In genomic region chr4:46690565-46690964, GRCm38 (mm10) we compare ENCODE assay signal across 17 mouse cellular contexts. TPM values are rescaled to one million over a fixed set of nuclear protein-coding genes. Genes with fewer than 3 reads are reported as not detected.
DNase-seq lines count a peak whose midpoint lies in the region; ATAC-seq and TF ChIP-seq lines count a peak whose summit lies in the region.
"Had no signal": no experiment of that assay in that cellular context is flagged by ENCODE, and none has a peak within 500 bp of the region (broad histone marks: within the 10 kb centered on the region; RNA-seq: fewer than 3 reads in every experiment).

No protein-coding gene starts in this region.

- no peak for ATAC-seq in inflammation-experienced regulatory T-cells, adult 6 months
- ATAC-seq: intestine, postnatal 0 days; liver, postnatal 0 days had no signal

- DNase-seq in layer of hippocampus, adult 2 months (ENCODE audit: low spot score in 2 of 2) = no peak
- DNase-seq in layer of hippocampus, postnatal 10 days (ENCODE audit: low spot score in 2 of 2) = no peak
- DNase-seq in brain, embryonic 14.5 days (ENCODE audit: low read depth) = peak; percentile 25
- DNase-seq in cerebellum, adult 11-12 months = peak; percentile 95
- DNase-seq in cerebellum, postnatal 14 days = peak; percentile 88 to 89
- no peak for DNase-seq in heart, adult 11 months
- DNase-seq: adrenal gland, adult 2 months; gastrocnemius, postnatal 36 days; layer of hippocampus, postnatal 36 days; liver, postnatal 0 days; thymus, postnatal 14 days had no signal

- no peak for TF ChIP-seq CTCF in layer of hippocampus, adult 2 months (conservative IDR thresholded peaks at IDR 0.05)
- TF ChIP-seq CTCF in brain, embryonic 14.5 days (IDR thresholded peaks at IDR 0.05; ENCODE audit: borderline replicate concordance, extremely low read depth, insufficient read depth, insufficient read length) = no peak

- TF ChIP-seq POLR2A in brain, embryonic 14.5 days (IDR thresholded peaks at IDR 0.05; ENCODE audit: borderline replicate concordance, extremely low read depth, insufficient read depth, insufficient read length, poor library complexity, severe bottlenecking) = no peak

- H3K27ac ChIP-seq in layer of hippocampus, adult 2 months = peak overlapping the region; percentile 73
- H3K27ac ChIP-seq: forebrain, embryonic 12.5 days; heart, embryonic 10.5 days; limb, embryonic 10.5 days; neural tube, embryonic 12.5 days had no signal

- no peak overlapping the region for H3K4me3 ChIP-seq in layer of hippocampus, adult 2 months
- H3K4me3 ChIP-seq: forebrain, embryonic 12.5 days; heart, embryonic 10.5 days; limb, embryonic 10.5 days; neural tube, embryonic 12.5 days had no signal

RNA-seq across cellular contexts. Expression of gene Tbc1d2, which starts 40.6 kb away (rescaled TPM):
- 1 to 10 TPM; 2.6 to 3.1 TPM for total RNA-seq in layer of hippocampus, adult 2 months (2021)
- 1 to 10 TPM; 2.5 to 2.9 TPM for total RNA-seq in layer of hippocampus, postnatal 10 days (2021)
- polyA plus RNA-seq in brain, embryonic 14.5 days (2012; rRNA removed) = 1.3 and 1.4 TPM in 2 replicates
- polyA plus RNA-seq in inflammation-experienced regulatory T-cells, adult 6 months (2017; shearing (Covaris generic)) = 1 to 10 TPM in 1 of 3 experiments, under 1 TPM in 2; 0.12 to 1.3 (median 0.34) TPM

Comparison
In these comparisons a context has a peak if more than half of its experiments do, and no peak if none do; other contexts are left out.
1. DNase-seq: peak in brain, embryonic 14.5 days (single experiment), cerebellum, adult 11-12 months (single experiment) and cerebellum, postnatal 14 days (2 of 2); none in layer of hippocampus, adult 2 months (0 of 2), layer of hippocampus, postnatal 10 days (0 of 2) and heart, adult 11 months (single experiment).